Mouse (Mus musculus): ENCODE results near the gene Fam243. TPM values are rescaled to one million over a fixed set of nuclear protein-coding genes. Genes with fewer than 3 reads are reported as not detected.

Gene Fam243
- polyA plus RNA-seq, 1 experiment: not detected

- Histone ChIP-seq H3K4me3 (ENCODE audit: low read depth, low read length) (no peak overlapping the region), H3K4me1 (ENCODE audit: control insufficient read depth, insufficient read depth, insufficient read length, low read length) (no peaks in the 10 kb centered on the region), H3K36me3 (ENCODE audit: control insufficient read depth, insufficient read depth, low read length) (no peaks in the 10 kb centered on the region), H3K27me3 (ENCODE audit: control insufficient read depth, insufficient read depth, low read length) (no peaks in the 10 kb centered on the region), H3K27ac (ENCODE audit: insufficient read depth, low read depth, low read length) (no peak overlapping the region)
- TF ChIP-seq POLR2A (IDR thresholded peaks at IDR 0.05; ENCODE audit: low read depth, low read length) (no peak), CTCF (IDR thresholded peaks at IDR 0.05; ENCODE audit: extremely low read depth, insufficient read length, insufficient replicate concordance, low read depth, low read length) (no peak)
- whole genome bisulfite sequencing: 63% methylated on average over 9 of the region's 9 CpGs
These were observed 35.8 kb upstream of the Fam243 start for GRCm38 (mm10) chr16:92357023-92357422.

GRCm38 (mm10) chr16:92355982-92356381, 34.7 kb upstream of the Fam243 start:
- Histone ChIP-seq H3K27me3 (ENCODE audit: control insufficient read depth, insufficient read depth, low read length) (no peaks in the 10 kb centered on the region), H3K36me3 (ENCODE audit: control insufficient read depth, insufficient read depth, low read length) (no peaks in the 10 kb centered on the region), H3K4me3 (ENCODE audit: low read depth, low read length) (no peak overlapping the region), H3K27ac (ENCODE audit: insufficient read depth, low read depth, low read length) (no peak overlapping the region), H3K4me1 (ENCODE audit: control insufficient read depth, insufficient read depth, insufficient read length, low read length) (no peaks in the 10 kb centered on the region)
- TF ChIP-seq CTCF (IDR thresholded peaks at IDR 0.05; ENCODE audit: extremely low read depth, insufficient read length, insufficient replicate concordance, low read depth, low read length) (no peak), POLR2A (IDR thresholded peaks at IDR 0.05; ENCODE audit: low read depth, low read length) (no peak)
- 60% methylated on average over 11 of the region's 11 CpGs for WGBS

GRCm38 (mm10) chr16:92355366-92355765, 34.1 kb upstream of the Fam243 start:
- WGBS: 52% methylated on average over 5 of the region's 5 CpGs
- TF ChIP-seq POLR2A (IDR thresholded peaks at IDR 0.05; ENCODE audit: low read depth, low read length): no peak
- no peak for TF ChIP-seq CTCF (IDR thresholded peaks at IDR 0.05; ENCODE audit: extremely low read depth, insufficient read length, insufficient replicate concordance, low read depth, low read length)
- Histone ChIP-seq H3K4me1 (ENCODE audit: control insufficient read depth, insufficient read depth, insufficient read length, low read length) (no peaks in the 10 kb centered on the region), H3K4me3 (ENCODE audit: low read depth, low read length) (no peak overlapping the region), H3K36me3 (ENCODE audit: control insufficient read depth, insufficient read depth, low read length) (no peaks in the 10 kb centered on the region), H3K27ac (ENCODE audit: insufficient read depth, low read depth, low read length) (no peak overlapping the region), H3K27me3 (ENCODE audit: control insufficient read depth, insufficient read depth, low read length) (no peaks in the 10 kb centered on the region)

- Histone ChIP-seq H3K4me1 (ENCODE audit: control insufficient read depth, insufficient read depth, insufficient read length, low read length) (no peaks in the 10 kb centered on the region), H3K27me3 (ENCODE audit: control insufficient read depth, insufficient read depth, low read length) (no peaks in the 10 kb centered on the region), H3K4me3 (ENCODE audit: low read depth, low read length) (no peak overlapping the region), H3K27ac (ENCODE audit: insufficient read depth, low read depth, low read length) (no peak overlapping the region), H3K36me3 (ENCODE audit: control insufficient read depth, insufficient read depth, low read length) (no peaks in the 10 kb centered on the region)
- TF ChIP-seq CTCF (IDR thresholded peaks at IDR 0.05; ENCODE audit: extremely low read depth, insufficient read length, insufficient replicate concordance, low read depth, low read length) (no peak), POLR2A (IDR thresholded peaks at IDR 0.05; ENCODE audit: low read depth, low read length) (no peak)
- WGBS: 75% methylated on average over 2 of the region's 2 CpGs
These were observed 32.7 kb upstream of the Fam243 start for GRCm38 (mm10) chr16:92353897-92354296.

- no peaks in the 10 kb centered on the region for H3K36me3 ChIP-seq (ENCODE audit: control insufficient read depth, insufficient read depth, low read length)
- no peak for TF ChIP-seq CTCF (IDR thresholded peaks at IDR 0.05; ENCODE audit: extremely low read depth, insufficient read length, insufficient replicate concordance, low read depth, low read length)
- TF ChIP-seq POLR2A (IDR thresholded peaks at IDR 0.05; ENCODE audit: low read depth, low read length): no peak
- 90% methylated on average over 12 of the region's 12 CpGs for WGBS
These were observed 32.1 kb upstream of the Fam243 start for GRCm38 (mm10) chr16:92353295-92353694.

GRCm38 (mm10) chr16:92348941-92349340, 27.7 kb upstream of the Fam243 start:
- 64% methylated on average over 12 of the region's 12 CpGs for WGBS
- Histone ChIP-seq H3K27ac (ENCODE audit: insufficient read depth, low read depth, low read length) (no peak overlapping the region), H3K27me3 (ENCODE audit: control insufficient read depth, insufficient read depth, low read length) (peaks cover 2% of the 10 kb centered on the region; the same call in 1 of the 2 replicates), H3K4me1 (ENCODE audit: control insufficient read depth, insufficient read depth, insufficient read length, low read length) (no peaks in the 10 kb centered on the region), H3K36me3 (ENCODE audit: control insufficient read depth, insufficient read depth, low read length) (no peaks in the 10 kb centered on the region), H3K4me3 (ENCODE audit: low read depth, low read length) (no peak overlapping the region)
- no peak for TF ChIP-seq POLR2A (IDR thresholded peaks at IDR 0.05; ENCODE audit: low read depth, low read length)
- TF ChIP-seq CTCF (IDR thresholded peaks at IDR 0.05; ENCODE audit: extremely low read depth, insufficient read length, insufficient replicate concordance, low read depth, low read length): no peak

More at GRCm38 (mm10) chr16:92353295-92353694, 32.1 kb upstream of the Fam243 start:
- H3K27me3 ChIP-seq (ENCODE audit: control insufficient read depth, insufficient read depth, low read length): no peaks in the 10 kb centered on the region
- H3K4me3 ChIP-seq (ENCODE audit: low read depth, low read length): no peak overlapping the region
- H3K27ac ChIP-seq (ENCODE audit: insufficient read depth, low read depth, low read length): no peak overlapping the region
- no peaks in the 10 kb centered on the region for H3K4me1 ChIP-seq (ENCODE audit: control insufficient read depth, insufficient read depth, insufficient read length, low read length)

GRCm38 (mm10) chr16:92346297-92346916, 25.2 kb upstream of the Fam243 start:
- no peaks in the 10 kb centered on the region for H3K4me1 ChIP-seq (ENCODE audit: control insufficient read depth, insufficient read depth, insufficient read length, low read length)
- no peak overlapping the region for H3K27ac ChIP-seq (ENCODE audit: insufficient read depth, low read depth, low read length)
- TF ChIP-seq CTCF (IDR thresholded peaks at IDR 0.05; ENCODE audit: extremely low read depth, insufficient read length, insufficient replicate concordance, low read depth, low read length) (no peak), POLR2A (IDR thresholded peaks at IDR 0.05; ENCODE audit: low read depth, low read length) (no peak)
- peaks cover 2% of the 10 kb centered on the region; the same call in 1 of the 2 replicates for H3K27me3 ChIP-seq (ENCODE audit: control insufficient read depth, insufficient read depth, low read length)
- H3K4me3 ChIP-seq (ENCODE audit: low read depth, low read length): no peak overlapping the region
- WGBS: 71% methylated on average over 13 of the region's 13 CpGs
- no peaks in the 10 kb centered on the region for H3K36me3 ChIP-seq (ENCODE audit: control insufficient read depth, insufficient read depth, low read length)
